Mouse (Mus musculus) heart, embryonic 16.5 days (tissue): Measurements from ENCODE around the gene Trim28. TPM values are rescaled to one million over a fixed set of nuclear protein-coding genes. Genes with fewer than 3 reads are reported as not detected.

Source experiments
- ATAC-seq: fragments of 200-750 bp; cut with Nextera tagmentation; replicated peaks from 2 replicates; pipeline ENCODE4 v1.8.0; 2017; ENCODE audit warnings: moderate number of reproducible peaks; ENCODE audit not compliant: insufficient read depth, low FRiP score; ENCODE audit errors: extremely low read depth
- H3K27ac ChIP-seq: fragments of 300-500 bp; sonication (generic); 2 replicates; pipeline ENCODE4 v1.5.1; 2014; ENCODE audit warnings: mild to moderate bottlenecking, low read length, control low read depth, moderate library complexity
- H3K27me3 ChIP-seq: fragments of 300-500 bp; sonication (generic); 2 replicates; pipeline ENCODE4 v1.6.1; 2014; ENCODE audit warnings: low read length, mixed read lengths; ENCODE audit not compliant: control insufficient read depth, insufficient read depth
- H3K36me3 ChIP-seq: fragments of 300-500 bp; sonication (generic); 2 replicates; pipeline ENCODE4 v1.6.1; 2014; ENCODE audit not compliant: control insufficient read depth, insufficient read depth
- H3K4me1 ChIP-seq: fragments of 300-500 bp; sonication (generic); 2 replicates; pipeline ENCODE4 v1.6.1; 2014; ENCODE audit warnings: low read length, mixed read lengths; ENCODE audit not compliant: control insufficient read depth, insufficient read depth
- H3K4me2 ChIP-seq: fragments of 300-500 bp; sonication (generic); 2 replicates; pipeline ENCODE4 v1.6.1; 2014; ENCODE audit warnings: low read depth, mild to moderate bottlenecking, control low read depth, low read length
- H3K4me3 ChIP-seq: fragments of 300-500 bp; sonication (generic); 2 replicates; pipeline ENCODE4 v1.5.1; 2014; ENCODE audit warnings: mild to moderate bottlenecking, control low read depth, low read length
- H3K9ac ChIP-seq: fragments of 300-500 bp; sonication (generic); 2 replicates; pipeline ENCODE4 v1.6.1; 2014; ENCODE audit warnings: low read length, control low read depth
- H3K9me3 ChIP-seq: fragments of 300-500 bp; sonication (generic); replicated peaks from 2 replicates; pipeline ENCODE4 v1.6.1; 2016; ENCODE audit warnings: low read length; ENCODE audit not compliant: control insufficient read depth
- WGBS: fragments of 180-500 bp; shearing (Covaris S2); extraction: QIAGEN DNeasy Blood & Tissue Kit; methylation state at CpG from one replicate; pipeline ENCODE4 v1.1.7; 2014; 5-methylcytosine and 5-hydroxymethylcytosine counted together
- polyA plus RNA-seq: library from polyadenylated mRNA; unstranded; fragments of >200 nt; fragmentation: Nextera tagmentation; extraction: Ambion mirVana; gene quantifications from 2 replicates; pipeline ENCODE4 v1.2.1, GENCODE M21; 2015

Trim28 gene
- polyA plus RNA-seq, 1 experiment from 2014 or later: 123 TPM

DNA sequence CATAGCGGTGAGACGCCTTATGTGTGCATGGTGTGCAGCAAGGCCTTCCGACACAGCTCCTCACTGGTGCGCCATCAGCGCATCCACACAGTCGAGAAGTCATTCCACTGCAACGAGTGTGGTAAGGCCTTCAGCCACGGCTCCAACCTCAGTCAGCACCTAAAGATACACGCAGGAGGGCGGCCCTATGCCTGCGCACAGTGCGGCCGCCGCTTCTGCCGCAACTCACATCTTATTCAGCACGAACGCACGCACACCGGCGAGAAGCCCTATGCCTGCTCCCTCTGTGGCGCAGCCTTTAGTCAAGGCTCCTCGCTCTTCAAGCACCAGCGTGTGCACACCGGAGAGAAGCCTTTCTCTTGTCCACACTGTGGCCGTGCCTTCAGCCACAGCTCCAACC lies 28.0 kb upstream of the Trim28 start:
- H3K4me2 ChIP-seq: no peak overlapping the region
- ATAC-seq: no peak
- no peak overlapping the region for H3K4me3 ChIP-seq
- H3K4me1 ChIP-seq: peaks cover 10% of the 10 kb centered on the region
- H3K36me3 ChIP-seq: peaks cover 35% of the 10 kb centered on the region
- WGBS: 93% methylated on average over 25 of the region's 25 CpGs
- H3K27ac ChIP-seq: no peak overlapping the region
- H3K9me3 ChIP-seq: no peaks in the 10 kb centered on the region
- H3K9ac ChIP-seq: no peak overlapping the region
- no peaks in the 10 kb centered on the region for H3K27me3 ChIP-seq

- Histone ChIP-seq H3K4me2 (peak within 1 kb of the TSS; percentile 89), H3K36me3 (no peaks in the 10 kb centered on the region), H3K9ac (peak within 1 kb of the TSS; percentile 84), H3K27ac (peak within 1 kb of the TSS; percentile 96), H3K4me3 (peak within 1 kb of the TSS; percentile 64), H3K4me1 (peaks cover 6% of the 10 kb centered on the region), H3K27me3 (no peaks in the 10 kb centered on the region), H3K9me3 (no peaks in the 10 kb centered on the region)
- under 1% methylated on average over 49 of the region's 49 CpGs for WGBS
- peak; percentile 98 for ATAC-seq
Measured at GRCm38 (mm10) chr7:12977682-12978389, 21.1 kb upstream of the Trim28 start, which contains the start of gene Zfp446. Gene Zfp446, plus strand, starts transcription at chr7:12977848.

DNA sequence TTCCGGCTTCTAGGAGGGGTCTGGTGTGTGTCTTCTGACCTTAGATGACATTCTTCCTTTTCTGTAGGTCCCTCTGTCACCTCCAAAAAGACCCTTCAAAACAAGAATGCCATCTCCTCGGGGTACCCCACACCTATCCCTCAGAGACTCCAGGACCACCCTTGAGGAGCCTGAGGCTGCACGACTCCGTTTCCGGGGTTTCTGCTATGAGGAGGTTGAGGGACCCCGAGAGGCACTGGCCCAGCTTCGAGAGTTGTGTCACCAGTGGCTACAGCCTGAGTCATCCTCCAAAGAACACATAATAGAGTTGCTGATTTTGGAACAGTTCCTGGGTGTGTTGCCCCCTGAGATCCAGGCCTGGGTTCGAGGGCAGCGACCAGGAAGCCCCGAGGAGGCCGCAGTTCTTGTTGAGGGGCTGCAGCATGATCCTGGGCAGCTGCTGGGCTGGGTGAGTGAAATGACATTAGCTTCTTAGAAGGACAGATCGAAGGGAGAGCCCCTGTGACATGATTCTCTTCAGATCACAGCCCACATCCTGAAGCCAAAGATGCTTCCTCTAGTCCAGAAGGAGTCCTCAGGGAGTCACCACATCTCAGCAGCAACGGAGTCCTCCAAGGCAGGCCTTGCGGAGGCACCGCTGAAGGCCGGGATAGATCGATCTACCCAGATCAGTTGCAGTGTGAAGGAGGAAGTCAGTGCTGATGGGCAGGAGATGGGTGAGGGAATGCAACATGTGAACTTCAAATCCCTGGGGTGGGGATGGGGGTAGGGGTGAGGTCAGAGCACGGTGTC lies 19.8 kb upstream of the Trim28 start:
- no peaks in the 10 kb centered on the region for H3K27me3 ChIP-seq
- H3K4me2 ChIP-seq: peak overlapping the region; percentile 89
- peak overlapping the region; percentile 81 for H3K9ac ChIP-seq
- no peak for ATAC-seq
- no peaks in the 10 kb centered on the region for H3K9me3 ChIP-seq
- H3K36me3 ChIP-seq: no peaks in the 10 kb centered on the region
- H3K4me1 ChIP-seq: peaks cover 6% of the 10 kb centered on the region
- peak overlapping the region; percentile 64; the same call in 1 of the 2 replicates for H3K4me3 ChIP-seq
- peak overlapping the region; percentile 96 for H3K27ac ChIP-seq
- 75% methylated on average over 18 of the region's 18 CpGs for WGBS

- H3K27ac ChIP-seq: no peak overlapping the region
- H3K36me3 ChIP-seq: no peaks in the 10 kb centered on the region
- no peak overlapping the region for H3K4me3 ChIP-seq
- no peaks in the 10 kb centered on the region for H3K9me3 ChIP-seq
- H3K27me3 ChIP-seq: no peaks in the 10 kb centered on the region
- 60% methylated on average over 6 of the region's 6 CpGs for WGBS
- H3K4me1 ChIP-seq: peaks cover 6% of the 10 kb centered on the region
- H3K4me2 ChIP-seq: no peak overlapping the region
- no peak for ATAC-seq
- no peak overlapping the region for H3K9ac ChIP-seq
Measured at GRCm38 (mm10) chr7:12979776-12980175, 19.1 kb upstream of the Trim28 start.

DNA sequence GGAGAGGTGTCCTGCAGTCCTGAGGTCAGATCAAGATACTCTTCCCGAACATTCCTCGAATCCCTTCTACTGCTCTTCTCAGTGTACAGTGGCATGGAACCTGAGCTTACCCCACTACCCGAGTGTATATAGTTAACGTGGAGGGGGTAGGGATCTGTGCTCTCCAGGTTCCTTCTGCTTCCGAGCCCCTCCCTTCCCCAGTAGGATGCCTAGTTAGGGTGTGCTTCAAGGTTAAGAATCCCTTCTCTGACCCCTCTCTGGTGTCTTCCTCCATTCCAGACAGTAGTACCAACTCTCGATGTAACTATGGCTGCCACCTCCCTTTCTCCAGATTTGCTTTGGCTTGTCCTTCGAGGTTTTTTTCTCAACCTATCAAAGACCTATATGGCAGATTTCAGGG lies 18.6 kb upstream of the Trim28 start:
- no peak for ATAC-seq
- Histone ChIP-seq H3K4me2 (no peak overlapping the region), H3K9ac (no peak overlapping the region), H3K36me3 (no peaks in the 10 kb centered on the region), H3K27ac (no peak overlapping the region), H3K4me1 (peaks cover 6% of the 10 kb centered on the region), H3K9me3 (no peaks in the 10 kb centered on the region), H3K27me3 (no peaks in the 10 kb centered on the region), H3K4me3 (no peak overlapping the region)
- 80% methylated on average over 7 of the region's 7 CpGs for WGBS

GRCm38 (mm10) chr7:12985724-12986123 lies 13.2 kb upstream of the Trim28 start:
- Histone ChIP-seq H3K9ac (no peak overlapping the region), H3K4me2 (no peak overlapping the region), H3K27me3 (no peaks in the 10 kb centered on the region), H3K4me1 (no peaks in the 10 kb centered on the region), H3K36me3 (no peaks in the 10 kb centered on the region), H3K4me3 (no peak overlapping the region), H3K9me3 (no peaks in the 10 kb centered on the region), H3K27ac (no peak overlapping the region)
- WGBS: 61% methylated on average over 1 of the region's 1 CpGs
- ATAC-seq: no peak

DNA sequence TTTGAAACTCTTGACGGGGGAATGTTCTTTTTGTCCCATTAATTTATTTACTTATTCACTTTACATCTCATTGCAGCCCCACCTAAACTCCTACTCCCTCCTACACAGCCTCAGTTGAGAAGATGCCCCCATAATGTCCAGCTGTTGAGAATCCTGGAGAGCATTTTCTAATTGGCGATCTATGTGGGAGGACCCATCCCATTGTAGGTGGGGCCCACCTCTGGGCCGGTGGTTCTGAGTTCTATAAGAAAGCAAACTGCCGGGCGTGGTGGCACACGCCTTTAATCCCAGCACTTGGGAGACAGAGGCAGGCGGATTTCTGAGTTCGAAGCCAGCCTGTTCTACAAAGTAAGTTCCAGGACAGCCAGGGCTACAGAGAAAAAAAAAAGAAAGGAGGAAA lies 12.0 kb upstream of the Trim28 start:
- Histone ChIP-seq H3K4me3 (no peak overlapping the region), H3K9me3 (no peaks in the 10 kb centered on the region), H3K9ac (no peak overlapping the region), H3K27ac (no peak overlapping the region), H3K4me2 (no peak overlapping the region), H3K27me3 (no peaks in the 10 kb centered on the region), H3K4me1 (no peaks in the 10 kb centered on the region), H3K36me3 (no peaks in the 10 kb centered on the region)
- ATAC-seq: no peak
- 77% methylated on average over 8 of the region's 8 CpGs for WGBS

DNA sequence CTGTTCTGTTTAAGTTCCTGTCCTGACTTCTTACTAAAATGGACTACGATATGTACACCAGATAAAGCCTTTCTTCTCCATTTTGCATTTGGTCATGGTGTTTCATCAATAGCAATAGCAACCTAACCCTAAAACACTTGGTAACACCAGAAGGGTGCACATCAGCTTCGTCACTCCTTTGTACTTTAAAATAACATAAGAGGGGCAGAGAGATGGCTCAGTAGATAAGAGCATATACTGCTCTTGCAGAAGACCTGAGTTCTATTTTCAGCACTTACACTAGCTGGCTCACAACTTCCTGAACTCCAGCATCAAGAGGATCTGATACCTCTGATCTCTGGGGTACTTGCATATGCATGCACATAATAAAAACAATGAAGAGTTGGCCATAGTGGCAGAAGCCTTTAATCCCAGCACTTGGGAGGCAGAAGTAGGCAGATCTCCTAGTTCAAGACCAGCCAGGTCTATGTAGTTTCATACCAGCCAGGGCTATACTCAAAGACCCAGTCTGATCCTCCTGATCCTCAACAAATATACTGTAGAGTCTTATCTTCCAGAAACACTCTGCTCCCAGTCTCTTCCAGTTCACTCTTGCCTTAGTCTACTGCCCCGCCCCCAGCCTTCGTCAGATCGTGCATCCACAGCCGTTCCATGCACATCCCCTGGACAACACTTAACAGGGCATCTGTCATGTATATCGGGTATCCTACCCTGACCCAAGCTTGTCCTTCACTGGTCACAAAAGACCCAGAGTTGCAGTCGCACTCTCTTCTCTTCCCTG lies 11.3 kb upstream of the Trim28 start:
- H3K27me3 ChIP-seq: no peaks in the 10 kb centered on the region
- ATAC-seq: no peak
- WGBS: 71% methylated on average over 8 of the region's 8 CpGs
- no peak overlapping the region for H3K9ac ChIP-seq
- H3K27ac ChIP-seq: no peak overlapping the region
- no peaks in the 10 kb centered on the region for H3K9me3 ChIP-seq
- H3K4me2 ChIP-seq: no peak overlapping the region
- no peaks in the 10 kb centered on the region for H3K4me1 ChIP-seq
- H3K36me3 ChIP-seq: no peaks in the 10 kb centered on the region
- H3K4me3 ChIP-seq: no peak overlapping the region
